Mouse (Mus musculus) ES-E14 (cell line): ENCODE data around the gene Zfp408.

Experiments used
- CHD2 ChIP-seq: IDR thresholded peaks from 2 replicates; pipeline ENCODE4 v1.6.1; 2014; ENCODE audit warnings: mild to moderate bottlenecking, low read depth, low read length, inconsistent platforms
- HCFC1 ChIP-seq: IDR thresholded peaks from 2 replicates; pipeline ENCODE4 v1.6.1; 2012; ENCODE audit warnings: low read length, inconsistent platforms, borderline replicate concordance; ENCODE audit not compliant: insufficient read depth
- MAFK ChIP-seq: IDR thresholded peaks from 2 replicates; pipeline ENCODE4 v1.6.1; 2014; ENCODE audit warnings: mild to moderate bottlenecking, low read depth, low read length, inconsistent platforms; ENCODE audit not compliant: insufficient read depth
- ZC3H11A ChIP-seq: IDR thresholded peaks from 2 replicates; pipeline ENCODE4 v1.6.1; 2012; ENCODE audit warnings: low read depth, mild to moderate bottlenecking, inconsistent platforms, low read length, borderline replicate concordance

DNA sequence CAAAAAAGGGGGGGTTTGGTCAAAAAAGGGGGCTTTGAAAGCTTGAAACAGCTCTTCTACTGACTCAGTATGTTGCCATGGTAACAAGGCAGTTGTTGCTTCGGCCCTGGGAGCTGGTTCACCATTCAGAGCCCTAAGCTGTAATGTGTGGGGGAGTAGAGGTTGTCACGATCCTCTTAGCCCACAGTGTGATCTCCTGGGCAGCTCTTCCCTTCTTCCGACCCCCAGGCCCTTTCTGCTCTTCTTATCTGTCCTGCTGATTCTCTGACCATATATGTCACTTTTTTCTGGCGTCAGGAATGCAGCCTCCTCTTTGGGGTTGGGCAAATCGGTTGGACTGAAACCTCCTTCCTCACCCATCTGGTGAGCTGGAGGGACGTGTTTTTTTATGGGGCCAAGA is 3.3 kb upstream of the Zfp408 start:
- TF ChIP-seq ZC3H11A (no peak), CHD2 (no peak), HCFC1 (no peak), MAFK (no peak)
